Mouse (Mus musculus) brain, embryonic 14.5 days (tissue): Measurements from ENCODE around the gene Tcam1.

ENCODE experiments used
- CTCF ChIP-seq: fragments of 200-500 bp; IDR thresholded peaks from 2 replicates; pipeline ENCODE4 v1.5.1; 2012; ENCODE audit warnings: inconsistent platforms, mild to moderate bottlenecking, moderate library complexity, borderline replicate concordance; ENCODE audit not compliant: insufficient read depth, insufficient read length; ENCODE audit errors: extremely low read depth
- POLR2A ChIP-seq: fragments of 200-500 bp; IDR thresholded peaks from 2 replicates; pipeline ENCODE4 v1.6.1; 2012; ENCODE audit warnings: mild to moderate bottlenecking, inconsistent platforms, borderline replicate concordance; ENCODE audit not compliant: poor library complexity, insufficient read depth, insufficient read length, severe bottlenecking; ENCODE audit errors: extremely low read depth

GRCm38 (mm10) chr11:106308162-106308561 lies 31.7 kb downstream of the Tcam1 start:
- TF ChIP-seq CTCF (no peak), POLR2A (no peak)
